Mouse (Mus musculus) forebrain, embryonic 11.5 days (tissue): ENCODE measurements around the gene Pabpn1l. TPM values are rescaled to one million over a fixed set of nuclear protein-coding genes. Genes with fewer than 3 reads are reported as not detected.

Experiments
- ATAC-seq: fragments of 200-750 bp; cut with Nextera tagmentation; replicated peaks from 2 replicates; pipeline ENCODE4 v1.8.0; 2017; ENCODE audit warnings: moderate TSS enrichment; ENCODE audit not compliant: low FRiP score
- DNase-seq: peaks from one replicate; pipeline ENCODE4 v3.0.0-alpha.2; 2017; ENCODE audit warnings: low spot score
- H3K27ac ChIP-seq: fragments of 300-500 bp; sonication (generic); 2 replicates; pipeline ENCODE4 v1.5.1; 2014; ENCODE audit warnings: low read depth, low read length
- H3K27me3 ChIP-seq: fragments of 300-500 bp; sonication (generic); 2 replicates; pipeline ENCODE4 v1.6.1; 2014; ENCODE audit warnings: mild to moderate bottlenecking, low read length, mixed read lengths; ENCODE audit not compliant: control insufficient read depth, insufficient read depth
- H3K36me3 ChIP-seq: fragments of 300-500 bp; sonication (generic); 2 replicates; pipeline ENCODE4 v1.6.1; 2014; ENCODE audit warnings: mild to moderate bottlenecking, low read length, moderate library complexity, mixed read lengths; ENCODE audit not compliant: control insufficient read depth, insufficient read depth
- H3K4me1 ChIP-seq: fragments of 300-500 bp; sonication (generic); replicated peaks from 2 replicates; pipeline ENCODE4 v1.6.1; 2014; ENCODE audit warnings: low read length, mixed read lengths; ENCODE audit not compliant: control insufficient read depth, insufficient read depth
- H3K4me2 ChIP-seq: fragments of 300-500 bp; sonication (generic); 2 replicates; pipeline ENCODE4 v1.6.1; 2014; ENCODE audit warnings: low read depth, mild to moderate bottlenecking, low read length, moderate library complexity, mixed read lengths; ENCODE audit not compliant: severe bottlenecking
- H3K4me3 ChIP-seq: fragments of 300-500 bp; sonication (generic); 2 replicates; pipeline ENCODE4 v1.5.1; 2014; ENCODE audit warnings: low read depth, low read length
- H3K9ac ChIP-seq: fragments of 300-500 bp; sonication (generic); 2 replicates; pipeline ENCODE4 v1.6.1; 2014; ENCODE audit warnings: low read length
- H3K9me3 ChIP-seq: fragments of 300-500 bp; sonication (generic); 2 replicates; pipeline ENCODE4 v1.6.1; 2016; ENCODE audit warnings: low read length, mixed read lengths; ENCODE audit not compliant: control insufficient read depth
- WGBS: fragments of 180-500 bp; shearing (Covaris S2); extraction: QIAGEN DNeasy Blood & Tissue Kit; methylation state at CpG from one replicate; pipeline ENCODE4 v1.1.7; 2014; 5-methylcytosine and 5-hydroxymethylcytosine counted together
- polyA plus RNA-seq: library from polyadenylated mRNA; unstranded; fragments of >200 nt; fragmentation: Nextera tagmentation; extraction: Ambion mirVana; gene quantifications from 2 replicates; pipeline ENCODE4 v1.2.1, GENCODE M21; 2014

Gene Pabpn1l
- polyA plus RNA-seq, 1 experiment from 2014 or later = not detected

- no peaks in the 10 kb centered on the region for H3K9me3 ChIP-seq
- ATAC-seq (no peak), DNase-seq (no peak)
- no peaks in the 10 kb centered on the region for H3K36me3 ChIP-seq
- H3K4me2 ChIP-seq = no peak overlapping the region
- H3K4me3 ChIP-seq = no peak overlapping the region
- WGBS = 66% methylated on average over 8 of the region's 8 CpGs
- peaks cover 3% of the 10 kb centered on the region; the same call in 1 of the 2 replicates for H3K27me3 ChIP-seq
- H3K9ac ChIP-seq = no peak overlapping the region
- H3K27ac ChIP-seq = no peak overlapping the region
- H3K4me1 ChIP-seq = no peaks in the 10 kb centered on the region; the same call in 1 of the 2 replicates
Measured at GRCm38 (mm10) chr8:122665221-122665620, 42.7 kb upstream of the Pabpn1l start.

- Histone ChIP-seq H3K4me1 (no peaks in the 10 kb centered on the region; the same call in 1 of the 2 replicates), H3K4me2 (no peak overlapping the region), H3K36me3 (no peaks in the 10 kb centered on the region), H3K9ac (no peak overlapping the region), H3K27ac (no peak overlapping the region), H3K4me3 (no peak overlapping the region), H3K27me3 (no peaks in the 10 kb centered on the region; the same call in 1 of the 2 replicates), H3K9me3 (no peaks in the 10 kb centered on the region)
- DNase-seq (no peak), ATAC-seq (no peak)
- WGBS = 86% methylated on average over 5 of the region's 5 CpGs
Measured at GRCm38 (mm10) chr8:122663670-122664069, 41.1 kb upstream of the Pabpn1l start.

- Histone ChIP-seq H3K9ac (no peak overlapping the region), H3K4me2 (no peak overlapping the region), H3K4me3 (no peak overlapping the region), H3K36me3 (no peaks in the 10 kb centered on the region), H3K9me3 (no peaks in the 10 kb centered on the region), H3K4me1 (no peaks in the 10 kb centered on the region; the same call in 1 of the 2 replicates), H3K27me3 (no peaks in the 10 kb centered on the region; the same call in 1 of the 2 replicates), H3K27ac (no peak overlapping the region)
- WGBS = 83% methylated on average over 3 of the region's 3 CpGs
- no peak for ATAC-seq
- no peak for DNase-seq
Measured at GRCm38 (mm10) chr8:122663106-122663505, 40.6 kb upstream of the Pabpn1l start.

- Histone ChIP-seq H3K9ac (no peak overlapping the region), H3K27me3 (no peaks in the 10 kb centered on the region; the same call in 1 of the 2 replicates), H3K4me3 (no peak overlapping the region), H3K36me3 (no peaks in the 10 kb centered on the region), H3K27ac (no peak overlapping the region), H3K4me2 (no peak overlapping the region), H3K4me1 (no peaks in the 10 kb centered on the region; the same call in 1 of the 2 replicates), H3K9me3 (no peaks in the 10 kb centered on the region)
- DNase-seq (no peak), ATAC-seq (no peak)
- WGBS = 83% methylated on average over 2 of the region's 2 CpGs
Measured at GRCm38 (mm10) chr8:122661894-122662293, 39.4 kb upstream of the Pabpn1l start.

GRCm38 (mm10) chr8:122661138-122661537, 38.6 kb upstream of the Pabpn1l start:
- H3K27me3 ChIP-seq = no peaks in the 10 kb centered on the region; the same call in 1 of the 2 replicates
- no peaks in the 10 kb centered on the region; the same call in 1 of the 2 replicates for H3K4me1 ChIP-seq
- H3K4me2 ChIP-seq = no peak overlapping the region
- WGBS = 50% methylated on average over 7 of the region's 7 CpGs
- DNase-seq (peak; percentile 73), ATAC-seq (no peak)
- no peaks in the 10 kb centered on the region for H3K36me3 ChIP-seq
- no peak overlapping the region for H3K27ac ChIP-seq
- H3K4me3 ChIP-seq = no peak overlapping the region
- H3K9ac ChIP-seq = no peak overlapping the region
- no peaks in the 10 kb centered on the region for H3K9me3 ChIP-seq

GRCm38 (mm10) chr8:122660022-122660421, 37.5 kb upstream of the Pabpn1l start:
- Histone ChIP-seq H3K27me3 (no peaks in the 10 kb centered on the region; the same call in 1 of the 2 replicates), H3K4me3 (no peak overlapping the region), H3K9ac (no peak overlapping the region), H3K9me3 (no peaks in the 10 kb centered on the region), H3K4me2 (no peak overlapping the region), H3K27ac (no peak overlapping the region), H3K36me3 (no peaks in the 10 kb centered on the region), H3K4me1 (no peaks in the 10 kb centered on the region)
- no peak for DNase-seq
- ATAC-seq = no peak
- WGBS = 67% methylated on average over 2 of the region's 2 CpGs

- ATAC-seq (no peak), DNase-seq (no peak)
- no peaks in the 10 kb centered on the region for H3K4me1 ChIP-seq
Measured at GRCm38 (mm10) chr8:122658807-122659160, 36.2 kb upstream of the Pabpn1l start.

GRCm38 (mm10) chr8:122658149-122658806, 35.7 kb upstream of the Pabpn1l start:
- Histone ChIP-seq H3K4me3 (no peak overlapping the region), H3K36me3 (no peaks in the 10 kb centered on the region), H3K9ac (no peak overlapping the region), H3K27me3 (no peaks in the 10 kb centered on the region; the same call in 1 of the 2 replicates), H3K4me2 (no peak overlapping the region), H3K27ac (no peak overlapping the region), H3K9me3 (no peaks in the 10 kb centered on the region), H3K4me1 (no peaks in the 10 kb centered on the region)
- peak; percentile 61 for DNase-seq
- ATAC-seq = no peak
- 70% methylated on average over 10 of the region's 10 CpGs for WGBS

More at GRCm38 (mm10) chr8:122658807-122659160, 36.2 kb upstream of the Pabpn1l start:
- H3K27ac ChIP-seq = no peak overlapping the region
- no peaks in the 10 kb centered on the region for H3K36me3 ChIP-seq
- H3K4me2 ChIP-seq = no peak overlapping the region
- WGBS = 66% methylated on average over 9 of the region's 9 CpGs
- no peak overlapping the region for H3K9ac ChIP-seq
- H3K9me3 ChIP-seq = no peaks in the 10 kb centered on the region
- no peaks in the 10 kb centered on the region; the same call in 1 of the 2 replicates for H3K27me3 ChIP-seq
- no peak overlapping the region for H3K4me3 ChIP-seq
